Mouse (Mus musculus) stomach, embryonic 16.5 days (tissue): ENCODE measurements around the gene Slc26a6. TPM values are rescaled to one million over a fixed set of nuclear protein-coding genes. Genes with fewer than 3 reads are reported as not detected.

Experiments
- ATAC-seq: fragments of 200-750 bp; cut with Nextera tagmentation; 2 replicates; pipeline ENCODE4 v1.8.0; 2017; ENCODE audit warnings: moderate number of reproducible peaks, moderate TSS enrichment; ENCODE audit not compliant: insufficient read depth, low FRiP score
- H3K27ac ChIP-seq: fragments of 300-500 bp; sonication (generic); 2 replicates; pipeline ENCODE4 v1.5.1; 2014; ENCODE audit warnings: low read length
- H3K27me3 ChIP-seq: fragments of 300-500 bp; sonication (generic); 2 replicates; pipeline ENCODE4 v1.6.1; 2014; ENCODE audit warnings: low read length, control low read depth, mixed read lengths; ENCODE audit not compliant: control insufficient read depth, insufficient read depth
- H3K36me3 ChIP-seq: fragments of 300-500 bp; sonication (generic); 2 replicates; pipeline ENCODE4 v1.6.1; 2014; ENCODE audit warnings: low read length; ENCODE audit not compliant: control insufficient read depth, insufficient read depth
- H3K4me1 ChIP-seq: fragments of 300-500 bp; sonication (generic); 2 replicates; pipeline ENCODE4 v1.6.1; 2014; ENCODE audit warnings: low read length, control low read depth, mixed read lengths; ENCODE audit not compliant: control insufficient read depth, insufficient read depth
- H3K4me2 ChIP-seq: fragments of 300-500 bp; sonication (generic); 2 replicates; pipeline ENCODE4 v1.6.1; 2014; ENCODE audit warnings: low read depth, low read length, mixed read lengths
- H3K4me3 ChIP-seq: fragments of 300-500 bp; sonication (generic); replicated peaks from 2 replicates; pipeline ENCODE4 v1.5.1; 2014; ENCODE audit warnings: mild to moderate bottlenecking, low read length
- H3K9ac ChIP-seq: fragments of 300-500 bp; sonication (generic); 2 replicates; pipeline ENCODE4 v1.6.1; 2014; ENCODE audit warnings: low read length
- H3K9me3 ChIP-seq: fragments of 300-500 bp; sonication (generic); replicated peaks from 2 replicates; pipeline ENCODE4 v1.6.1; 2016; ENCODE audit warnings: low read length, control low read depth; ENCODE audit not compliant: control insufficient read depth
- WGBS: fragments of 180-500 bp; shearing (Covaris S2); extraction: QIAGEN DNeasy Blood & Tissue Kit; methylation state at CpG from one replicate; pipeline ENCODE4 v1.1.7; 2014; 5-methylcytosine and 5-hydroxymethylcytosine counted together
- polyA plus RNA-seq: library from polyadenylated mRNA; unstranded; fragments of >200 nt; fragmentation: Nextera tagmentation; extraction: Ambion mirVana; gene quantifications from 2 replicates; pipeline ENCODE4 v1.2.1, GENCODE M21; 2015

The Slc26a6 gene
- polyA plus RNA-seq, 1 experiment from 2014 or later, result 15.5 TPM

- 45% methylated on average over 5 of the region's 5 CpGs for WGBS
- no peaks in the 10 kb centered on the region; the same call in 1 of the 2 replicates for H3K36me3 ChIP-seq
- peak overlapping the region; percentile 80 for H3K9ac ChIP-seq
- no peaks in the 10 kb centered on the region for H3K27me3 ChIP-seq
- no peak overlapping the region for H3K4me3 ChIP-seq
- peaks cover 19% of the 10 kb centered on the region for H3K4me1 ChIP-seq
- H3K9me3 ChIP-seq, result no peaks in the 10 kb centered on the region
- H3K4me2 ChIP-seq, result peak overlapping the region; percentile 86; the same call in 1 of the 2 replicates
- H3K27ac ChIP-seq, result no peak overlapping the region
- ATAC-seq, result no peak
Observed at GRCm38 (mm10) chr9:108855335-108855734, 2.3 kb downstream of the Slc26a6 start.

DNA sequence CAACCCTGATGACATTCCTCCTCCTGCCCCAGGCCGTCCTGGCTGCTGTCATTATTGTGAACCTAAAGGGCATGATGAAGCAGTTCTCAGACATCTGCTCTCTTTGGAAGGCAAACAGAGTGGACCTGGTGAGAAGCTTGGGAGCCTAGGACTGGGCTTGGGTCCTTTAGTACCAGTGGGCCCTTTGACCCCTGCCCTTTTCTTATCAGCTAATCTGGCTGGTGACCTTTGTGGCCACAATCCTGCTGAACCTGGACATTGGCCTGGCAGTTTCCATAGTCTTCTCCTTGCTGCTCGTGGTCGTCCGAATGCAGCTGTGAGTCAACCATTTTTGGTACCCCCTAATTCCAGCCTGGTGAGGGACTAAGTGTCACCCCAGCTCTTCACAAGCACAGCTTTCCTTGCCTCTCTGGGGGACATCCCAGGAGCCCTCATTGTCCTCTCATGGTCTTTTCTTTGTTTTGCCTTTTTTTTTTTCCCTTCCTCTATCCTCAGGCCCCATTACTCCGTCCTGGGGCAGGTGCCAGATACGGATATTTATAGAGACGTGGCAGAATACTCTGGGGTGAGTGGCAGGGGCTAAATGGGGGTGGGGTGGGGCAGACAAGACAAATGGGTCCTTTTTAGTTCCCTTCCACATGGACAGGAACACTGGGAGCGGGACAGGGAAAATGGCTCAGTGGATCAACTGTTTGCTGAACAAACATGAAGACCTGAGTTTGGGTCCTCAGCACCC lies 5.9 kb downstream of the Slc26a6 start:
- 67% methylated on average over 8 of the region's 8 CpGs for WGBS
- Histone ChIP-seq H3K4me2 (no peak overlapping the region), H3K4me1 (peaks cover 11% of the 10 kb centered on the region), H3K4me3 (no peak overlapping the region), H3K27ac (no peak overlapping the region), H3K27me3 (no peaks in the 10 kb centered on the region), H3K36me3 (no peaks in the 10 kb centered on the region; the same call in 1 of the 2 replicates), H3K9me3 (no peaks in the 10 kb centered on the region), H3K9ac (no peak overlapping the region)
- no peak for ATAC-seq

GRCm38 (mm10) chr9:108912308-108912707 lies 59.2 kb downstream of the Slc26a6 start:
- H3K4me2 ChIP-seq, result no peak overlapping the region
- H3K36me3 ChIP-seq, result no peaks in the 10 kb centered on the region
- no peak overlapping the region for H3K4me3 ChIP-seq
- H3K9ac ChIP-seq, result no peak overlapping the region
- no peaks in the 10 kb centered on the region for H3K9me3 ChIP-seq
- no peaks in the 10 kb centered on the region for H3K27me3 ChIP-seq
- WGBS, result 63% methylated on average over 6 of the region's 6 CpGs
- no peaks in the 10 kb centered on the region for H3K4me1 ChIP-seq
- no peak for ATAC-seq
- H3K27ac ChIP-seq, result no peak overlapping the region

- WGBS, result 82% methylated on average over 7 of the region's 7 CpGs
- H3K4me3 ChIP-seq, result no peak overlapping the region
- ATAC-seq, result no peak
- H3K36me3 ChIP-seq, result no peaks in the 10 kb centered on the region
- H3K9me3 ChIP-seq, result no peaks in the 10 kb centered on the region
- no peak overlapping the region for H3K9ac ChIP-seq
- no peak overlapping the region for H3K4me2 ChIP-seq
- H3K4me1 ChIP-seq, result no peaks in the 10 kb centered on the region
- H3K27me3 ChIP-seq, result no peaks in the 10 kb centered on the region
- no peak overlapping the region for H3K27ac ChIP-seq
Observed at GRCm38 (mm10) chr9:108913161-108913560, 60.1 kb downstream of the Slc26a6 start.

DNA sequence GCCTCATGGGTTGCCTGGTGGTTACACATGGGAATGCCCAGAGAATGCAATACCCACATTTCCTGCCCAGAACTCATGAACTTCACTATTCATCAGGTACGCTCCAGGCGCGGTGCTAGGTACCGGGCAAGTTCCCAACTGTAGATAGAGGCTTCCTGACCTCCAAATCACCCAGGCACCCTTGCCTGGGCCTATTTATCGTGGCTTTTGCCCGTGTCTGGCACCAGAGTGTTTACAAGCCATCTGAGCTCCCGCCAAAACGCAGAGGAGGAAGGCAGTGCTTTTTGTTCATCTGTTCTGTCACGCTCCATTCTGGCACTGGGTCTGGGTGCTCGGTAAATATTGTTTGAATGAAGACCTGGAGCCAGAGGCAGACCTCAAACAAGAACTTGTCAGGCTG lies 60.5 kb downstream of the Slc26a6 start:
- H3K9me3 ChIP-seq, result no peaks in the 10 kb centered on the region
- H3K27me3 ChIP-seq, result no peaks in the 10 kb centered on the region
- H3K9ac ChIP-seq, result no peak overlapping the region
- H3K36me3 ChIP-seq, result no peaks in the 10 kb centered on the region
- ATAC-seq, result no peak
- no peak overlapping the region for H3K27ac ChIP-seq
- no peak overlapping the region for H3K4me2 ChIP-seq
- WGBS, result 51% methylated on average over 10 of the region's 10 CpGs
- H3K4me1 ChIP-seq, result no peaks in the 10 kb centered on the region
- H3K4me3 ChIP-seq, result no peak overlapping the region

DNA sequence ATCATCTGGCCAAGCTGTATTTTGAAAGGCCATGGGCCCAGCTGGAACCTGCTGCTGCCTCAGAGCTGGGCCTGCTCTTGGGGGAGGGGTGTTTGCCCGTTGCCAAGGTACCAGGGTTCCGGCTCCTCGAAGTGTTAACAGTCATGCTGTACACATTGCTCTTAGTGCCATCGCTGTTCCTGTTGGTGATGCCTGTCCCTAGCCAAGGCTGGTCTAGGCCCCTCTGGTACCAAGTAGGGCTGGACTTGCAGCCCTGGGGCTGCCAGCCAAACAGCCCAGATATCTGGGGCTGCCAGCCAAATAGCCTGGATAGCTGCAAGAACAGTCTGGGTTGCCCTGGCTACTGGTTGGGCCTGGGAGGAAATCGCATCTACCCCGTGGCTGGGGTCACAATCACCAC lies 61.4 kb downstream of the Slc26a6 start, which contains the start of gene Tmem89:
Gene Tmem89 (plus strand): TSS at position 129 of the 400 bp plus-strand sequence.
- Histone ChIP-seq H3K27ac (no peak within 1 kb of the TSS), H3K36me3 (no peaks in the 10 kb centered on the region), H3K4me3 (no peak within 1 kb of the TSS), H3K9ac (no peak within 1 kb of the TSS), H3K4me2 (no peak within 1 kb of the TSS), H3K9me3 (no peaks in the 10 kb centered on the region), H3K27me3 (no peaks in the 10 kb centered on the region), H3K4me1 (no peaks in the 10 kb centered on the region)
- ATAC-seq, result no peak
- 77% methylated on average over 6 of the region's 6 CpGs for WGBS

GRCm38 (mm10) chr9:108925897-108926296 lies 72.8 kb downstream of the Slc26a6 start:
- H3K9me3 ChIP-seq, result no peaks in the 10 kb centered on the region
- no peaks in the 10 kb centered on the region for H3K27me3 ChIP-seq
- no peak for ATAC-seq
- no peak overlapping the region for H3K4me3 ChIP-seq
- H3K4me2 ChIP-seq, result no peak overlapping the region
- no peak overlapping the region for H3K9ac ChIP-seq
- WGBS, result 55% methylated on average over 8 of the region's 8 CpGs
- H3K27ac ChIP-seq, result no peak overlapping the region
- H3K4me1 ChIP-seq, result no peaks in the 10 kb centered on the region
- no peaks in the 10 kb centered on the region for H3K36me3 ChIP-seq

DNA sequence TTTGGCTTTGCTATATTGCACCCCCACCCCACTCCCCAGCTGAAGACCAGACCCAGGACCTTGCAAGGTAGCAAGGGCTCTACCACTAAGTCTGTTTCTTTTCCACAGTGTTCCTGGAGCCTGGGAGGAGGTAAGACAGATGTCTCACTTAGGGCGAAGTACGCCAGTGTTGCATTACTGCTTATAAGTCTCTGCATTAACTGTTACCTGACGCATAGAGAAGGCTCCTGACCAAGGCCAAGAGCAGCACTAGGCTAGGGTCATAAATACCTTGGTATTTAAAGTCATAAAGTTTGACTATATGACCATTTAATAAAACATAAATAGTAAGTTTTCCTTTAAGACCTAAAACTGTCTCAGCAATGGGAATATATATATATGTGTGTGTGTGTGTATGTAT lies 75.3 kb downstream of the Slc26a6 start:
- H3K4me2 ChIP-seq, result no peak overlapping the region
- H3K4me1 ChIP-seq, result no peaks in the 10 kb centered on the region
- H3K36me3 ChIP-seq, result no peaks in the 10 kb centered on the region
- no peaks in the 10 kb centered on the region for H3K27me3 ChIP-seq
- H3K9me3 ChIP-seq, result no peaks in the 10 kb centered on the region
- ATAC-seq, result no peak
- no peak overlapping the region for H3K9ac ChIP-seq
- no peak overlapping the region for H3K27ac ChIP-seq
- H3K4me3 ChIP-seq, result no peak overlapping the region
- 83% methylated on average over 3 of the region's 3 CpGs for WGBS

- Histone ChIP-seq H3K27me3 (no peaks in the 10 kb centered on the region), H3K4me3 (no peak overlapping the region), H3K9ac (no peak overlapping the region), H3K27ac (no peak overlapping the region), H3K4me2 (peak overlapping the region; percentile 2; the same call in 1 of the 2 replicates), H3K9me3 (no peaks in the 10 kb centered on the region), H3K4me1 (peaks cover 4% of the 10 kb centered on the region), H3K36me3 (peaks cover 16% of the 10 kb centered on the region; the same call in 1 of the 2 replicates)
- ATAC-seq, result no peak
- WGBS, result 12% methylated on average over 3 of the region's 3 CpGs
Observed at GRCm38 (mm10) chr9:108935991-108936390, 82.9 kb downstream of the Slc26a6 start.
